Comparison of ENCODE assay signal across 21 mouse cellular contexts in the genomic region with DNA sequence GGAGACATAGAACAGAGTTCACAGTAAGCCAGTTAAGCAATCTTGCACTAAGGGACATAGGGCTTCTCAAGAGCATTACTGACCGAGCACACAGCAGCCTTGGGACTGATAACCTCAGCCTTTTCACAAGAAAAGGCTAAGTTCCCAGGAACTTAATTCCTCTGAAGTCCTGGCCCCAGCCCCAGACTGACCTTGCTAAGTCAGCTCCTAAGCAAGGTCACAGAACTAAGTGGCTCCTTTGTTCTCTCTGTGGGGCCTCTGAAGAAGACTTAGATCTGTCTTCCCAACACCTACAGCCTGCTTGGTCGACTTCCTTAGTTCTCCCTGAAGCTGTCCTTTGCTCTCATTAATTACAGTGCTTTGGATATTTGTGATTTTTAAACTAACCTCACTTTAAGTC. TPM values are rescaled to one million over a fixed set of nuclear protein-coding genes. Genes with fewer than 3 reads are reported as not detected.
A peak's percentile ranks its signal among the peaks of the same experiment; 100 is the strongest.
DNase-seq lines count a peak whose midpoint lies in the region; ATAC-seq lines count a peak whose summit lies in the region.
"Had no signal": no experiment of that assay in that cellular context is flagged by ENCODE, and none has a peak within 500 bp of the region (broad histone marks: within the 10 kb centered on the region; RNA-seq: fewer than 3 reads in every experiment).

No protein-coding gene starts in this region.

- H3K36me3 ChIP-seq in hindbrain, embryonic 14.5 days (replicated peaks; ENCODE audit: control insufficient read depth, insufficient read depth): no peaks in the 10 kb centered on the region
- H3K36me3 ChIP-seq: embryonic facial prominence, embryonic 12.5 days; forebrain, embryonic 15.5 days; limb, embryonic 13.5 days; liver, embryonic 15.5 days; midbrain, embryonic 10.5 days had no signal

- DNase-seq in embryo, embryonic 10 days (ENCODE audit: low spot score): peak; percentile 43
- no peak for DNase-seq in embryo, embryonic 11 days
- DNase-seq in CD4-positive helper T cell, adult 2 months (ENCODE audit: low read depth, low spot score): peak; percentile 16
- DNase-seq in adrenal gland, adult 2 months: peak; percentile 50
- peak; percentile 19 for DNase-seq in embryo, embryonic 9.5 days (ENCODE audit: extremely low spot score)
- no peak for DNase-seq in thymus, postnatal 4 days
- DNase-seq in hindbrain, embryonic 14.5 days (ENCODE audit: low spot score): no peak
- DNase-seq: cerebellum, adult 18-20 months; cerebellum, postnatal 25 days; gastrocnemius, postnatal 14 days; heart, adult 18-20 months; kidney, adult 8-10 months; thymus, adult 2 months had no signal

- H3K4me1 ChIP-seq in hindbrain, embryonic 14.5 days (replicated peaks; ENCODE audit: control insufficient read depth, insufficient read depth, low read length): no peaks in the 10 kb centered on the region
- H3K4me1 ChIP-seq: forebrain, embryonic 15.5 days; liver, embryonic 15.5 days had no signal

- H3K4me2 ChIP-seq in hindbrain, embryonic 14.5 days (replicated peaks): no peak overlapping the region
- H3K4me2 ChIP-seq: embryonic facial prominence, embryonic 12.5 days; forebrain, embryonic 15.5 days; limb, embryonic 13.5 days; liver, embryonic 15.5 days had no signal

- no peaks in the 10 kb centered on the region for H3K27me3 ChIP-seq in hindbrain, embryonic 14.5 days (ENCODE audit: control insufficient read depth, insufficient read depth, low read length)
- H3K27me3 ChIP-seq: embryonic facial prominence, embryonic 12.5 days; forebrain, embryonic 15.5 days; limb, embryonic 13.5 days; liver, embryonic 15.5 days had no signal

- no peak for ATAC-seq in activated CD4-positive, CD25-positive, alpha-beta regulatory T cell, adult 4 months
- no peak for ATAC-seq in hindbrain, embryonic 14.5 days (ENCODE audit: low FRiP score)
- ATAC-seq: forebrain, embryonic 15.5 days had no signal

- H3K4me3 ChIP-seq in hindbrain, embryonic 14.5 days (replicated peaks; ENCODE audit: low read length): no peak overlapping the region
- H3K4me3 ChIP-seq: embryonic facial prominence, embryonic 12.5 days; erythroblast, embryonic 14.5 days; forebrain, embryonic 15.5 days; limb, embryonic 13.5 days; liver, embryonic 15.5 days; midbrain, embryonic 10.5 days had no signal

- no peaks in the 10 kb centered on the region for H3K9me3 ChIP-seq in hindbrain, embryonic 14.5 days (ENCODE audit: control insufficient read depth, low read length)
- H3K9me3 ChIP-seq: embryonic facial prominence, embryonic 12.5 days; forebrain, embryonic 15.5 days; limb, embryonic 13.5 days; liver, embryonic 15.5 days; midbrain, embryonic 10.5 days had no signal

- WGBS in hindbrain, embryonic 14.5 days: 46% methylated on average over 2 of the region's 2 CpGs

- H3K9ac ChIP-seq in hindbrain, embryonic 14.5 days: no peak overlapping the region
- H3K9ac ChIP-seq: embryonic facial prominence, embryonic 12.5 days; forebrain, embryonic 15.5 days; limb, embryonic 13.5 days; liver, embryonic 15.5 days had no signal

- H3K27ac ChIP-seq in hindbrain, embryonic 14.5 days: no peak overlapping the region
- H3K27ac ChIP-seq: embryonic facial prominence, embryonic 12.5 days; forebrain, embryonic 15.5 days; limb, embryonic 13.5 days; liver, embryonic 15.5 days; macrophage; midbrain, embryonic 10.5 days had no signal

RNA-seq across cellular contexts. Expression of gene Postn, which starts 38.4 kb away (rescaled TPM):
- total RNA-seq in adrenal gland, adult 2 months (2021): 10 to 100 TPM; 43.2 to 56.7 TPM
- 3.9 and 6.1 TPM in 2 replicates for polyA plus RNA-seq in adrenal gland, adult 2 months (2012; rRNA removed)
- under 1 TPM in 1 of 2 experiments, not detected in 1; 0.11 TPM for polyA plus RNA-seq in activated CD4-positive, CD25-positive, alpha-beta regulatory T cell, adult 4 months (2017; shearing (Covaris generic))
- 33.6 and 34.6 TPM in 2 replicates for polyA plus RNA-seq in hindbrain, embryonic 14.5 days (2014; fragmentation: Nextera tagmentation; extraction: Ambion mirVana)
- polyA plus RNA-seq: erythroblast, embryonic 14.5 days had no signal

Comparison
In these comparisons a context has a peak if more than half of its experiments do, and no peak if none do; other contexts are left out.
1. DNase-seq: peak in embryo, embryonic 10 days (single experiment), CD4-positive helper T cell, adult 2 months (single experiment), adrenal gland, adult 2 months (single experiment) and embryo, embryonic 9.5 days (single experiment); none in embryo, embryonic 11 days (single experiment), thymus, postnatal 4 days (single experiment) and hindbrain, embryonic 14.5 days (single experiment).